Mouse (Mus musculus) hindbrain, embryonic 15.5 days (tissue): ENCODE data around the gene Nell2. TPM values are rescaled to one million over a fixed set of nuclear protein-coding genes. Genes with fewer than 3 reads are reported as not detected.
"Not testable (repeated sequence)": the region's sequence is repeated elsewhere in the genome, so short reads cannot be mapped to it uniquely, and the experiment has no call there.

Experiments used
- ATAC-seq: fragments of 200-750 bp; cut with Nextera tagmentation; 2 replicates; pipeline ENCODE4 v1.8.0; 2017; ENCODE audit warnings: low read depth, moderate number of reproducible peaks, moderate TSS enrichment; ENCODE audit not compliant: low FRiP score
- H3K27ac ChIP-seq: fragments of 300-500 bp; sonication (generic); replicated peaks from 2 replicates; pipeline ENCODE4 v1.5.1; 2015; ENCODE audit warnings: mild to moderate bottlenecking, inconsistent platforms
- H3K27me3 ChIP-seq: fragments of 300-500 bp; sonication (generic); 2 replicates; pipeline ENCODE4 v1.6.1; 2015; ENCODE audit warnings: control low read depth, inconsistent platforms
- H3K36me3 ChIP-seq: fragments of 300-500 bp; sonication (generic); 2 replicates; pipeline ENCODE4 v1.6.1; 2015; ENCODE audit warnings: control low read depth, inconsistent platforms
- H3K4me1 ChIP-seq: fragments of 300-500 bp; sonication (generic); replicated peaks from 2 replicates; pipeline ENCODE4 v1.6.1; 2015; ENCODE audit warnings: control low read depth, inconsistent platforms
- H3K4me2 ChIP-seq: fragments of 300-500 bp; sonication (generic); 2 replicates; pipeline ENCODE4 v1.6.1; 2015; ENCODE audit warnings: moderate library complexity, mild to moderate bottlenecking, inconsistent platforms
- H3K4me3 ChIP-seq: fragments of 300-500 bp; sonication (generic); 2 replicates; pipeline ENCODE4 v1.5.1; 2015; ENCODE audit warnings: mild to moderate bottlenecking, inconsistent platforms
- H3K9ac ChIP-seq: fragments of 300-500 bp; sonication (generic); 2 replicates; pipeline ENCODE4 v1.6.1; 2015; ENCODE audit warnings: inconsistent platforms
- H3K9me3 ChIP-seq: fragments of 300-500 bp; sonication (generic); 2 replicates; pipeline ENCODE4 v1.6.1; 2016; ENCODE audit warnings: control low read depth, inconsistent platforms
- WGBS: fragments of 180-500 bp; shearing (Covaris S2); methylation state at CpG from one replicate; pipeline ENCODE4 v1.1.7; 2015; 5-methylcytosine and 5-hydroxymethylcytosine counted together
- polyA plus RNA-seq: library from polyadenylated mRNA; unstranded; fragments of >200 nt; fragmentation: Nextera tagmentation; extraction: Ambion mirVana; gene quantifications from 2 replicates; pipeline ENCODE4 v1.2.1, GENCODE M21; 2015

The Nell2 gene
- polyA plus RNA-seq, 1 experiment from 2014 or later = 176 TPM

- no peaks in the 10 kb centered on the region for H3K9me3 ChIP-seq
- H3K9ac ChIP-seq = no peak overlapping the region
- no peak overlapping the region for H3K4me2 ChIP-seq
- no peaks in the 10 kb centered on the region for H3K4me1 ChIP-seq
- H3K27ac ChIP-seq = no peak overlapping the region
- no peak for ATAC-seq
- 92% methylated on average over 5 of the region's 5 CpGs for WGBS
- H3K27me3 ChIP-seq = no peaks in the 10 kb centered on the region
- H3K36me3 ChIP-seq = no peaks in the 10 kb centered on the region
- H3K4me3 ChIP-seq = no peak overlapping the region
Observed at GRCm38 (mm10) chr15:95275553-95275952, 252.8 kb downstream of the Nell2 start.

- 90% methylated on average over 3 of the region's 3 CpGs for WGBS
- Histone ChIP-seq H3K36me3 (no peaks in the 10 kb centered on the region), H3K4me1 (no peaks in the 10 kb centered on the region), H3K4me2 (no peak overlapping the region), H3K27me3 (no peaks in the 10 kb centered on the region), H3K9me3 (no peaks in the 10 kb centered on the region), H3K4me3 (no peak overlapping the region), H3K9ac (no peak overlapping the region), H3K27ac (no peak overlapping the region)
- no peak for ATAC-seq
Observed at GRCm38 (mm10) chr15:95273236-95273635, 255.1 kb downstream of the Nell2 start.

DNA sequence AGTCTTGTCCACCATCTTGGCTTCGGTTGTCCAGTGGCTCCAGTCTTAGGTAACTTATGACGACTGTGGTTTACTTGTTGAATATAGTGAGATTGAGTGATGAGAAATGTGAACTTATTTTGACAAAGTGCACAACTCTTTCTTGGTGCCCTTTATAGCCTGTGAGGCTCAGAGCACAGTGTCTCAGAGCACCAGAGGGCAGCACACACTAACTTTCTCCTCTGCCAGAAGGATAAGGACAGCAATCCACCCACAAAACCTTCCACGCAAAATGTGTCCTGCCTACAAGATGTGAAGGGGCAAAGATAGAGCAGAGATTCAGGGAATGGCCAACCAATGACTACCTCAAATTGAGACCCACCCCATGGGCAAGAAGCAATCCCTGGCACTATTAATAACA is 256.2 kb downstream of the Nell2 start:
- Histone ChIP-seq H3K27ac (no peak overlapping the region), H3K9me3 (no peaks in the 10 kb centered on the region), H3K4me2 (no peak overlapping the region), H3K27me3 (no peaks in the 10 kb centered on the region), H3K4me1 (no peaks in the 10 kb centered on the region), H3K36me3 (no peaks in the 10 kb centered on the region), H3K9ac (no peak overlapping the region), H3K4me3 (no peak overlapping the region)
- 90% methylated on average over 3 of the region's 3 CpGs for WGBS
- no peak for ATAC-seq

DNA sequence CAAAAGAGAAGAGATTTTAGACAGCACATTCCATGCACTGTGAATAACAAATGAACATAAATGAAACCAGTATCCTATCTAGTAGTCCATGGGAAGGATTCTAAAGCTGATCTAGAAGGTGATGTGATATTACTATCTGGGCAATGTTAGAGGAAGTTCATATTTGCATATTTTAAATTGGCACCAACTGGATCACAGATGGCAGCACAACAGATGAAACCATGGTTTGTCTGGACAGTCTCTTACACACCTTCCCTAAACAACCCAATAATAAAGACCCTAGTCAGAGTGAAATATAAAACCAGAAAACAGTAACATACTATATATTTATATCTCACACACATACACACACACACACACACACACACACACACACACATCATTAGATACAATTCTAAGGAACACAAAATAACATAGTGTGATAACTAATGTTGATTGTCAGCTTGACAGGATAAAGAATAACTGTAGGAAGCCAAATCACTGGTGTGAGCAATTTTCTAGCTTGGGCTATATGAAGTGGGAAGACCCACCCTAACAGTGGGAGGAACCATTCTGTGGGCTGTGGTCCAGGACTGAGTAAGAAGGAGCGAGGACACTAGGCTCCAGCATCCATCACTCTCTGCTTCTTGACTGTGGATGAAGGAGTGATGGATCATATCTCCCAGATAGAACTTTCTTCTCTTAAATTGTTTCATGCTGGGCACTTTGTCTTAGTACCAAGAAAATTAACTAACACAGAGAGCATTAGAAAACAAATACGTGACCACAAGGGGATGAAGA is 268.5 kb downstream of the Nell2 start:
- 78% methylated on average over 2 of the region's 2 CpGs for WGBS
- ATAC-seq = no peak

GRCm38 (mm10) chr15:95257131-95257530 is 271.2 kb downstream of the Nell2 start:
- Histone ChIP-seq H3K36me3 (no peaks in the 10 kb centered on the region), H3K4me2 (no peak overlapping the region), H3K9ac (no peak overlapping the region), H3K4me1 (no peaks in the 10 kb centered on the region), H3K27me3 (no peaks in the 10 kb centered on the region), H3K27ac (no peak overlapping the region), H3K4me3 (no peak overlapping the region), H3K9me3 (no peaks in the 10 kb centered on the region)
- 74% methylated on average over 9 of the region's 9 CpGs for WGBS
- ATAC-seq = no peak

More for the DNA sequence above, 268.5 kb downstream of the Nell2 start:
- H3K9ac ChIP-seq = no peak overlapping the region
- H3K27me3 ChIP-seq = no peaks in the 10 kb centered on the region
- no peaks in the 10 kb centered on the region for H3K4me1 ChIP-seq
- no peak overlapping the region for H3K4me2 ChIP-seq
- H3K36me3 ChIP-seq = no peaks in the 10 kb centered on the region
- H3K9me3 ChIP-seq = no peaks in the 10 kb centered on the region
- no peak overlapping the region for H3K27ac ChIP-seq
- no peak overlapping the region for H3K4me3 ChIP-seq

DNA sequence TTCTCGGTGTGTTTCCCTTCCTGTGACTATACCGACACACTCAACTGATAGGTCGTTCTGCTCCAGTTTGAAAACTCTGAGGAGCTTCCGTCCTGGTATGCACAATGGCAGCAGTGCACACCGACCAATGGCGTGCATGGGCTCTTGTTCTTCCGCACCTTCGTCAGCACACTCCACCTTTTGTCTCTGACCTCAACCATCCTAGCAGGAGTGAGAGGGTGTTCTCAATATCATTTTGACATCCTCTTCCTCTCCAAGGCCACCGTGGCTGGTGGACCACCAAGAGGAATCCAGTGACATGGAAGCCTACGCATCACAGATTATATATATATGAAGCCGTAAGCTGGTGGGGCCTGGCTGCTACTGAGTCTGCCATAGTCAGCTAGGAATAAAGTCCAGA is 282.8 kb downstream of the Nell2 start:
- H3K9ac ChIP-seq = no peak overlapping the region
- no peak overlapping the region for H3K27ac ChIP-seq
- H3K4me1 ChIP-seq = peaks cover 3% of the 10 kb centered on the region; the same call in 1 of the 2 replicates
- WGBS = 95% methylated on average over 11 of the region's 11 CpGs
- no peaks in the 10 kb centered on the region for H3K9me3 ChIP-seq
- no peak for ATAC-seq
- no peaks in the 10 kb centered on the region for H3K36me3 ChIP-seq
- no peaks in the 10 kb centered on the region for H3K27me3 ChIP-seq
- H3K4me3 ChIP-seq = no peak overlapping the region
- no peak overlapping the region for H3K4me2 ChIP-seq

DNA sequence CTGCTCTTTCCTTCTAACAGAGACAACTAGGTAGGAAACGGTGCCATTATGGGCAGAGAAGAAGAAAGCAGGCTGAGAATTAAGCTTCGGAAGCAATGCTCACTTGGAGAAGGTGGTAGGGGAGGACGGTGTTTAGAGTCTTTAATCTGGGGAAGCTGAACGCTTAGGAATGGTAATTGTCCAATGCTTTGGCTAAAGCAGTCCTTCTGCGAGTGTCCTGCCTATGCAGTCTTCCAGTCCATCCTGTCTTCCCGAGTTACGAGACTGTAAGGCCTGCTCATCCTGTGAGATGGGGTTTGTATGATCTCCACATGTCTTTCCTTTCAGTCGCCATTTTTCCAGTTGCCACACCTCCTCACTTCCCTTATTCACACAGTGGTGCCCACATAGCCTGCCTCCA is 284.5 kb downstream of the Nell2 start:
- no peak for ATAC-seq
- H3K4me2 ChIP-seq = no peak overlapping the region
- H3K4me3 ChIP-seq = no peak overlapping the region
- H3K9ac ChIP-seq = no peak overlapping the region
- WGBS = 75% methylated on average over 8 of the region's 8 CpGs
- no peaks in the 10 kb centered on the region for H3K36me3 ChIP-seq
- no peak overlapping the region for H3K27ac ChIP-seq
- peaks cover 3% of the 10 kb centered on the region; the same call in 1 of the 2 replicates for H3K4me1 ChIP-seq
- no peaks in the 10 kb centered on the region for H3K27me3 ChIP-seq
- H3K9me3 ChIP-seq = no peaks in the 10 kb centered on the region

- Histone ChIP-seq H3K27ac (no peak overlapping the region), H3K4me2 (no peak overlapping the region), H3K9ac (no peak overlapping the region), H3K4me3 (no peak overlapping the region), H3K4me1 (peaks cover 3% of the 10 kb centered on the region; the same call in 1 of the 2 replicates), H3K27me3 (no peaks in the 10 kb centered on the region), H3K36me3 (no peaks in the 10 kb centered on the region), H3K9me3 (no peaks in the 10 kb centered on the region)
- ATAC-seq = no peak
- 54% methylated on average over 3 of the region's 3 CpGs for WGBS
Observed at GRCm38 (mm10) chr15:95241161-95241560, 287.2 kb downstream of the Nell2 start.

GRCm38 (mm10) chr15:95237021-95237420 is 291.3 kb downstream of the Nell2 start:
- not testable (repeated sequence) for H3K4me3 ChIP-seq, H3K9me3 ChIP-seq, H3K4me2 ChIP-seq, H3K4me1 ChIP-seq, H3K9ac ChIP-seq, H3K27ac ChIP-seq, H3K27me3 ChIP-seq, ATAC-seq, H3K36me3 ChIP-seq
- 89% methylated on average over 2 of the region's 2 CpGs for WGBS

DNA sequence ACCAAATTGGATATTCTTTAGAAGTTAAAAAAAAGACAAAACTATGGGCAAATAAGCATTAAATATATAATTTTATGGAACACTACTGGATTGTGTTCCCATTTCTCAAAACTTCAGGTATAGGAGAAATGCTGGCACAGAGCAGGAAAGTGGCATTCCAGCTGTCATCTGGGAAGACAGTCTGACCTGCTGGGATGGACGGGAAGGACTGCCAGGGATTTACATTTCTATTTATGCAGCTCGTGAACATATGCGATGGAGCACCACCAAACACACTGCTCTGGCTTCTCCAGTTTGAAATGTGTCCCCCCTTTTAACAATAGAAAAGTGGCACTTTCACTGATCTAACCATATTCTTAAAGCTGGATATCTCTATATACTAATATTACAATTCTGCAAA is 291.9 kb downstream of the Nell2 start:
- no peak overlapping the region for H3K9ac ChIP-seq
- H3K4me3 ChIP-seq = no peak overlapping the region
- no peaks in the 10 kb centered on the region for H3K36me3 ChIP-seq
- 85% methylated on average over 3 of the region's 3 CpGs for WGBS
- H3K4me2 ChIP-seq = no peak overlapping the region
- ATAC-seq = no peak
- no peak overlapping the region for H3K27ac ChIP-seq
- H3K9me3 ChIP-seq = no peaks in the 10 kb centered on the region
- H3K4me1 ChIP-seq = peaks cover 3% of the 10 kb centered on the region; the same call in 1 of the 2 replicates
- H3K27me3 ChIP-seq = no peaks in the 10 kb centered on the region

DNA sequence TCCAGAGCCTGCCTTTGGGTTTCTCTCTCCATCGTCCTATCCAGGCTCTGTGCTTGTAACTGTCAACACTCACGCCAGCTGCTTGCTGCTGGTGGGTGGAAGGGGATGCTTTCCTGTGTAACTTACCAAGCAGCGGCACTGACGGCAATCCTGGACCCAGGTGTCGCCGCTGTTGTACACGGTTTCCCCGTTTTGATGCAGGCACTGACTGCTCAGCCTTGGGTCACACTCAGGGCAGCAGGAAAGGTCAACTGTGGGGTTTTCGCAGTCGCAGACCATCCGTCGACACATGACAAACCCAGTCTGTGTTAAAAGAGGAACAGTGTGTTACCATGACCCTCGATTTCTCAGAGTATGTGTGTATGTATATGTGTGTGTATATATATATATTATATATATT is 297.2 kb downstream of the Nell2 start:
- no peak overlapping the region for H3K27ac ChIP-seq
- WGBS = 92% methylated on average over 13 of the region's 13 CpGs
- no peaks in the 10 kb centered on the region for H3K27me3 ChIP-seq
- no peaks in the 10 kb centered on the region for H3K9me3 ChIP-seq
- no peak for ATAC-seq
- peaks cover 9% of the 10 kb centered on the region; the same call in 1 of the 2 replicates for H3K36me3 ChIP-seq
- H3K9ac ChIP-seq = no peak overlapping the region
- H3K4me2 ChIP-seq = no peak overlapping the region
- H3K4me1 ChIP-seq = no peaks in the 10 kb centered on the region
- H3K4me3 ChIP-seq = no peak overlapping the region

GRCm38 (mm10) chr15:95216640-95217365 is 311.6 kb downstream of the Nell2 start:
- H3K4me2 ChIP-seq = no peak overlapping the region
- H3K9me3 ChIP-seq = no peaks in the 10 kb centered on the region
- H3K4me3 ChIP-seq = no peak overlapping the region
- no peaks in the 10 kb centered on the region for H3K27me3 ChIP-seq
- H3K9ac ChIP-seq = no peak overlapping the region
- no peaks in the 10 kb centered on the region for H3K36me3 ChIP-seq
- H3K27ac ChIP-seq = no peak overlapping the region
- 51% methylated on average over 12 of the region's 12 CpGs for WGBS
- H3K4me1 ChIP-seq = peaks cover 10% of the 10 kb centered on the region
- ATAC-seq = no peak
